Mouse (Mus musculus) c-Kit-negative CD71-positive TER-119-positive erythroid progenitor cells, embryonic 14.5 days (primary cell): ENCODE data around the gene Acer1.
A peak's percentile ranks its signal among the peaks of the same experiment; 100 is the strongest.

ENCODE experiments used
- DNase-seq: peaks from one replicate; pipeline ENCODE4 v3.0.0-alpha.2; 2013; ENCODE audit warnings: low read depth, low spot score

Acer1 gene

GRCm38 (mm10) chr17:56989467-56990114 lies 7.7 kb upstream of the Acer1 start:
- no peak for DNase-seq

GRCm38 (mm10) chr17:56988921-56989430 lies 7.0 kb upstream of the Acer1 start:
- no peak for DNase-seq

DNA sequence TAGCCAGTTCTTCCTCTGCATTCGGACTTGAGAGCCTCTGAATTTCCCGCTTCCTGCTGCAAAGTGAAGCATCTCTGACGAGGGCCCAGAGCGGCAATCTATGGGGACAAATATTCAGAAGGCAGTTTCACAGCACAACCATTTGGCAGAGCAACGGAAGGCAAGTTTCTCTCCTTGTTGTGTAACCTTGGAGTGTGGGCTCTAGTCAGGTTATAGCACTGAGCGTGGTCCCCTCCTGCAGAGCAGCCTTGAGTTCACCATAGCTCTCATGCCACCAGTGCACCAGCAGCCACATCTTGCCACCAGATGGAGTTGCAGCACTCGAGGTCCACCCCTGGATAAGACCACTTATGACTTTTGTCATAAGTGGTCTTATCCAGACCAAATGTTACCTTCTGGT lies 6.5 kb upstream of the Acer1 start:
- DNase-seq, result no peak

GRCm38 (mm10) chr17:56986105-56986805 lies 4.3 kb upstream of the Acer1 start:
- DNase-seq, result no peak

DNA sequence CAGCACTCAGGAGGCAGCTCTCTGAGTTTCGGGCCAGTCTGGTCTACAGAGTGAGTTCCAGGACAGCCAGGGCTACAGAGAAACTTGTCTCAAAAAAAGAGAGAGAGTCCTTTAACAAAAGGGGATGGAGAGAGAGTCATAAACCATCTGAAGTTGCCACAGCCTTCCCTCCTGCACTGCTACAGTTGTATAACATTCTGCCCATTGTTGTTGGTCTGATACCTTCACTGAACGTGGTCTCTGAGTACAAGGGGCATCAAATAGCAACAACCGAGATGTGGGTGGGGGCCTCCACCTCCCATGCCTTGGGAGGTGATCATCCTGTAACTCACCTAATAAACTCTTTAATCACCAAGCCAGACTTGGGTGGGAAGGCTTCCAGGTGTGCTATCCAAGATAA lies 3.7 kb upstream of the Acer1 start:
- DNase-seq, result no peak

- DNase-seq, result no peak
These were observed 3.0 kb upstream of the Acer1 start for GRCm38 (mm10) chr17:56984886-56985285.

DNA sequence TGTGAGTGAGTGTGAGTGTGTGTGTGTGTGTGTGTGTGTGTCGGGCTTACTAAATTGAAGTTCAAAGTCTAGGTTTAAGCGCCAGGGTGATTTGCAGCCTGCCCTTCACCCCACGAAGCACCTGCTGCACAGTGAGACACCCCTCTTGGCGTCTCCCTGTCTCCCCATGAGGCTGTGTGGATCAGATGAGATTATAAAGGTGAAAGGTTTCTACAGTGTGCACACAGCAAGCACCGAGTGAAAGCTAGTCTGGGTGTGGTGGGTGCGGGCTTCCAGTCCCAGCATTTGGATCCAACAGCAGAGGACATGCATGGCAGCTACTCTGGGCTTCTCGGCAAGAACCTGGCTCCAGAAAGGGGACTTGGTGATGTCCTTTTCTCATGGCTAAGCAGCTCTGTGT lies 877 bp downstream of the Acer1 start:
- no peak for DNase-seq

- DNase-seq, result no peak
These were observed 2.4 kb downstream of the Acer1 start for GRCm38 (mm10) chr17:56979524-56979923.

- DNase-seq, result no peak
These were observed 5.2 kb downstream of the Acer1 start for GRCm38 (mm10) chr17:56976531-56977390.

GRCm38 (mm10) chr17:56975391-56975790 lies 6.5 kb downstream of the Acer1 start:
- DNase-seq, result no peak

DNA sequence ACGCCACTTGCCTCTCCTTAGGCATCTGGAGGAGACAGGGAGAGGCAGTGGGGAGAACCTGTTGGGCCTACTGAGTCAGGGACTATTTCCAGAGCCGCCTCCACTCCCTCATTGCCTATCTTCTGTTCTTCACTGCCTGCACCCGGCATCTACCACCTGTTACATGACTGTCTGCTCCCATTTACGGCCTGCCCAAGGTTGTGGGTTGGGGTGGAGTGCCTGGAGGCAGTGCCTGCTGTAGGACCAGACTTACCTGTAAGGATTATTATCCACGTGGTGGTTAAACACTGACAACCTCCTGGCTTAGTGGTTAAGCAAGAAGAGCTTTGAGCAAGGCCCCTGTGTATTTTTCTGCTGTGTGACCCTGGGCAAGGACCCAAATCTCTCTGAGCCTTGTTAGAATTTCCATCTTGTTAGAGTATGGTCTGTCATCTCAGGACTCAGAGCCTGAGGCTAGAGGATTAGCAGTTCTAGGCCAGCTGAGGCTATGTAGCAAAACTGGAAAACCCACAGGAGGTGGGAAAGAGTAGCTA lies 7.2 kb downstream of the Acer1 start:
- DNase-seq, result no peak

- no peak for DNase-seq
These were observed 7.8 kb downstream of the Acer1 start for GRCm38 (mm10) chr17:56973956-56974707.

DNA sequence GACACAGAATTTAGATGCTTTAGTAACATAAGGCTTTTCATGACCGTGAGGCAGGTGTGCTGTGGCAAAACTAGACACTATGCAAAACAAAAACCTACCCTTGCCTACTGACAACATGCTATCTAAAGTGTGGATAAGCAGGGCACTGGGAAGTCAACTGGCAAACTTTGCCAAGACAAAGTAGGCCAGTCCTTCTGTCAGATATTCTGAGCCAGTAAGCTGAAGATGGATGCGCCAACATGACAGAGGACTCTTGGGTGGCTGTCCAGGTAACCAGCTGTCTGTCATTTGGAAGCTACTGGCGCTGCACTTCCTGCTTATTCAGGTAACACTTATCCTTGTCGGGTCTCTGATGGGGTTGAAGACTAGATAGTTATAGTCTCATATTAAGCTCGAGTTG lies 11.8 kb downstream of the Acer1 start:
- no peak for DNase-seq

DNA sequence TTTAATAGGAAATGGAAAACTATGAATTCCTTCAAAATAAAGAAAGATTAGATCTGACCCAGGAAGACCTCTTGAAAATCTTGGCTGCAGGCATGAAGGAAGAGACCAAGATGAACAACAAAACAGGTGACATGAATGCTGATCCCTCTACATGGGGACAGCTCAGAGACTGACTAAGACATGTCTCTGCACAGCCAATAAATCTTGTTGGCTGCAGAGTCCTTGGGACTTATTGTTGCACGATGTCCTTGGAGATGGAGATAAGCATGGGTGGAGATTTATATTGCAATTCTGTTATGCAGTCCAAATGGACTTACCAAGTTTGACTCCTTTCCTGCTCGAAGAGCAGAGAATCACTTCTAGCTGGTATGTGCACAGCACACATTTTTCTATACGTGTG lies 12.6 kb downstream of the Acer1 start:
- DNase-seq, result no peak

DNA sequence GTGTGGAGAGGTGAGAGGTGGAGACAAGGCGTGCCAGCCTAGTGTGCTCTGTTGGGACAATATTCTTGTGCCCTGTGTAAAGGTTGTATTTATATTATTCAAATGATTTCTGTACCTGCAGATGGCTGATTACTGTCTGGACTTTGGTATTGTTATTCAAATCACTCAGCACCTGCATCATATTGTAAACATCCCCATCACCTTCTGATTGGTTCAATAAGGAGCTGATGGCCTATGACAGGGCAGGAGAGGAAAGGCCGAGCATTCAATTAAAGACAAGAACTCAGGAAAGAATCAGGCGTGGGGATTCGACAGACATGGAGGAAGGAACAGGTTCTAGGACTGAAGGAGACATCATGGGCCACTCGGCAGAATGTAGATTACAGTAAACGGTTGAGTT lies 18.3 kb downstream of the Acer1 start:
- DNase-seq, result no peak

DNA sequence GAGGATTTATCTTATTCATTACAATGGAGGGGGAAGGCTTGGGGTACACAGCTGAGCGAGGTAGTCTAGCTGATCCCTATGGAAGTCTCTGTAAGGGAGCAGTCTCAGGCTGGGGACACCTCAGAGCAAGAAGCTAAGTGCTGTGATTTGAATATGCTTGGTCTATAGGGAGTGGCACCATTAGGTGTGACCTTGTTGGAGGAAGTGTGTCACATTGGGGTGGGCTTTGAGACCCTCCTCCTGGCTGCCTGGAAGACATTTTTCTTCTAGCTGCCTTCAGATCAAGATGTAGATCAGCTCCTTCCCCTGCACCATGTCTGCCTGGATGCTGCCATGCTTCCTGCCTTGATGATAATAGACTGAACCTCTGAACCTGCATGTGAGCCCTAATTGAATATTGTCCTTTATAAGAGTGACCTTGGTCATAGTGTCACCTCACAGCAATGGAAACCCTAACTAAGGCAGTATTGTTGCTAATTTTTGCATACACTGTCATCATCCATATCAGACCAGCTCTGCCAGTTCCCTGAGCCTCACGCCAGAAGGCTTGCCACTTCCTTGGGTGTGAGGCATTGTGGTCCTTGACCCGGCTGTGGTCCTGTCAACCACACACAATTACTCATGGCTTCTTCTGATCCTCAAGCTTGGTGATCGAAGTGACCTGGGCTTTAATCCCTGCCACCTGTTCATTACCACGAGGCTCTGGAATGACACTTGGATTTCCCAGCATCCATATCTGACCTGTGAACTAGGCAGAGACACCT lies 19.1 kb downstream of the Acer1 start:
- no peak for DNase-seq

- no peak for DNase-seq
These were observed 20.0 kb downstream of the Acer1 start for GRCm38 (mm10) chr17:56961880-56962279.

- no peak for DNase-seq
These were observed 23.3 kb downstream of the Acer1 start for GRCm38 (mm10) chr17:56958667-56959066.

DNA sequence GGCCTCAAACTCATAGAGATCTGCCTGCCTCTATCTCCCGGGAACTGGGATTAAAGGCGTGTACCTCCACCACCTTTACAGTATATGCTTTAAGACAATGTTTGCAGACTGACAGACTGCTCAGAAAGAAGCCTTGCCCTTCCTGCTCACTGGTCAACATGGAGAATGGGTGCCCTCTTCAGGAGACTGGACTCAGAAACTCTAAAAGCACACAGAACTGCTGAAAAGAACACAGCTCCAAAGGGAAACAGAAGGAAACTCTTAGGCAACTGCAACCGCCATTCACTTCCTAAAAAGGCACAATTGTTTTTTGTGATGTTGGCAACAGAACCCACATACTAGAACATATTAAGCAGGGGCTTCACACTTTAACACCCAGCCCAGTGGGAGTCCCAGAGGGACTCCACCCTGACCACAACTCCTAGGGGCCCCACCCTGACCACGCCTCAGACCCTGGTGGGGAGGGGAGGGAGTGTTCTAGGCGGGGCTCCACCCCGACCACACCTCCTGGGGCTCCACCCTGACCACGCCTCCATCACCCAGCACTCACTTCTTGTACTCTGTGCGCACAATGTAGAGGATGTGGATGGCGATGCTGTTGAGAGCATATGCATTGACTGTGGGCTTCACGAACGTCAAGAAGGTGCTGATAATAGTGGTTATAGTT lies 24.0 kb downstream of the Acer1 start:
- peak; percentile 46 for DNase-seq

- no peak for DNase-seq
These were observed 27.1 kb downstream of the Acer1 start for GRCm38 (mm10) chr17:56954871-56955270.
